Mouse (Mus musculus) liver, adult 2 months (tissue): ENCODE data around the gene Hgfac.
A peak's percentile ranks its signal among the peaks of the same experiment; 100 is the strongest.

Source experiments
- CTCF ChIP-seq: fragments of 200-500 bp; IDR thresholded peaks from 2 replicates; pipeline ENCODE4 v1.5.1; 2011; ENCODE audit warnings: low read depth, low read length, control low read depth
- POLR2A ChIP-seq: fragments of 200-500 bp; IDR thresholded peaks from 2 replicates; pipeline ENCODE4 v1.6.1; 2011; ENCODE audit warnings: low read length, control low read depth; ENCODE audit not compliant: insufficient read depth; ENCODE audit errors: extremely low read depth

DNA sequence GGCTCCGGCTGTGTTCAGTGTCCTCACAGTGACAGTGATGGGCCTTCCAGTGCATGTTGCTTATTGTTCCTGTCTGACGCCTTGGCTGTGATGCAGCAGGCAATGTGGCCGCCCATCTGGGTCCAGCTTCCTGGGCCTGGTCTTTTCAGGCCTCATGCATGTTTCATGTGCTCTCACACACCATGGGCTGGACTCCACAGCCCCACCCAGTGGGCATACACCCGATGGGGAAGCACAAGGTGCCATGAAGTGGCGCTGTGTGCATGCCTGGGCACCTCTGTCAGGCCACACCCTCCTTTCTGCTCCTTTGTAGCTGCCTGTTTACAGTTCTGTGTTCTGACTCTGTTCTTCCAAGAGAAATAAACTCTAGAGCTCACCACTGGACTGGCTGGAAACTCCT, 8.2 kb upstream of the Hgfac start:
- TF ChIP-seq POLR2A (no peak), CTCF (peak; percentile 65)
